Mouse (Mus musculus): ENCODE data around the gene Zzz3. TPM values are rescaled to one million over a fixed set of nuclear protein-coding genes. Genes with fewer than 3 reads are reported as not detected.

Zzz3 gene
- total RNA-seq, 2 experiments from 2014 or later, result 11.0 to 11.5 TPM

- no peak for DNase-seq
- intact Hi-C loops (cut with DNase I), result no loop called here
Observed at GRCm38 (mm10) chr3:152460802-152461201, 65.5 kb downstream of the Zzz3 start.

- intact Hi-C loops (cut with DNase I), result no loop called here
- DNase-seq, result no peak
Observed at GRCm38 (mm10) chr3:152462038-152462547, 66.8 kb downstream of the Zzz3 start.

GRCm38 (mm10) chr3:152462900-152463299, 67.6 kb downstream of the Zzz3 start:
- DNase-seq, result no peak
- intact Hi-C loops (cut with DNase I), result no loop called here

- intact Hi-C loops (cut with DNase I), result no loop called here
- DNase-seq, result no peak
Observed at GRCm38 (mm10) chr3:152464462-152464861, 69.2 kb downstream of the Zzz3 start.

- no peak for DNase-seq
- intact Hi-C loops (cut with DNase I), result no loop called here
Observed at GRCm38 (mm10) chr3:152465338-152465737, 70.1 kb downstream of the Zzz3 start.

- intact Hi-C loops (cut with DNase I), result no loop called here
- DNase-seq, result no peak
Observed at GRCm38 (mm10) chr3:152466849-152467248, 71.6 kb downstream of the Zzz3 start.

GRCm38 (mm10) chr3:152467312-152467711, 72.0 kb downstream of the Zzz3 start:
- DNase-seq, result no peak
- intact Hi-C loops (cut with DNase I), result no loop called here

- intact Hi-C loops (cut with DNase I), result no loop called here
- no peak for DNase-seq
Observed at GRCm38 (mm10) chr3:152468032-152468431, 72.8 kb downstream of the Zzz3 start.

- no peak for DNase-seq
- intact Hi-C loops (cut with DNase I), result no loop called here
Observed at GRCm38 (mm10) chr3:152468569-152469041, 73.3 kb downstream of the Zzz3 start.

GRCm38 (mm10) chr3:152469423-152470200, 74.3 kb downstream of the Zzz3 start:
- intact Hi-C loops (cut with DNase I), result loop anchor here (10.0 kb wide), 1 partner anchor 245 kb away; the partner anchor contains the start of gene Pigk
- no peak for DNase-seq

GRCm38 (mm10) chr3:152470347-152470746, 75.1 kb downstream of the Zzz3 start:
- intact Hi-C loops (cut with DNase I), result loop anchor here (10.0 kb wide), 1 partner anchor 244 kb away; the partner anchor contains the start of gene Pigk

GRCm38 (mm10) chr3:152472676-152473075, 77.4 kb downstream of the Zzz3 start:
- DNase-seq, result no peak
- intact Hi-C loops (cut with DNase I), result loop anchor here (10.0 kb wide), 1 partner anchor 242 kb away; the partner anchor contains the start of gene Pigk

More at GRCm38 (mm10) chr3:152470347-152470746, 75.1 kb downstream of the Zzz3 start:
- DNase-seq, result no peak

GRCm38 (mm10) chr3:152474582-152475277, 79.5 kb downstream of the Zzz3 start:
- DNase-seq, result peak in 1 of 2 experiments; percentile 48
- intact Hi-C loops (cut with DNase I), result loop anchor here (5.0 to 10.0 kb wide), 2 partner anchors 240 to 273 kb away; partner anchors contain the start of gene Pigk

- no peak for DNase-seq
- intact Hi-C loops (cut with DNase I), result loop anchor here (5.0 to 10.0 kb wide), 2 partner anchors 240 to 272 kb away; partner anchors contain the start of gene Pigk
Observed at GRCm38 (mm10) chr3:152475278-152475669, 80.0 kb downstream of the Zzz3 start.

- no peak for DNase-seq
- intact Hi-C loops (cut with DNase I), result loop anchor here (2.0 to 10.0 kb wide), 3 partner anchors 79 to 271 kb away; partner anchors contain the start of gene Pigk
Observed at GRCm38 (mm10) chr3:152475894-152476293, 80.6 kb downstream of the Zzz3 start.

- intact Hi-C loops (cut with DNase I), result loop anchor here (2.0 to 10.0 kb wide), 3 partner anchors 81 to 269 kb away; partner anchors contain the start of gene Pigk
Observed at GRCm38 (mm10) chr3:152477796-152478527, 82.7 kb downstream of the Zzz3 start.

GRCm38 (mm10) chr3:152478599-152479435, 83.5 kb downstream of the Zzz3 start:
- intact Hi-C loops (cut with DNase I), result loop anchor here (5.0 to 10.0 kb wide), 2 partner anchors 236 to 268 kb away; partner anchors contain the start of gene Pigk
- DNase-seq, result peak in 1 of 2 experiments; percentile 31

More at GRCm38 (mm10) chr3:152477796-152478527, 82.7 kb downstream of the Zzz3 start:
- DNase-seq, result peak; percentile 53 to 65

- intact Hi-C loops (cut with DNase I), result no loop called here
- DNase-seq, result no peak
Observed at GRCm38 (mm10) chr3:152480336-152480735, 85.1 kb downstream of the Zzz3 start.

GRCm38 (mm10) chr3:152482182-152482581, 86.9 kb downstream of the Zzz3 start:
- intact Hi-C loops (cut with DNase I), result no loop called here
- no peak for DNase-seq

Data from gastrocnemius, postnatal 36 days (tissue).